Mouse (Mus musculus): ENCODE data around the gene Polr3g.

DNA sequence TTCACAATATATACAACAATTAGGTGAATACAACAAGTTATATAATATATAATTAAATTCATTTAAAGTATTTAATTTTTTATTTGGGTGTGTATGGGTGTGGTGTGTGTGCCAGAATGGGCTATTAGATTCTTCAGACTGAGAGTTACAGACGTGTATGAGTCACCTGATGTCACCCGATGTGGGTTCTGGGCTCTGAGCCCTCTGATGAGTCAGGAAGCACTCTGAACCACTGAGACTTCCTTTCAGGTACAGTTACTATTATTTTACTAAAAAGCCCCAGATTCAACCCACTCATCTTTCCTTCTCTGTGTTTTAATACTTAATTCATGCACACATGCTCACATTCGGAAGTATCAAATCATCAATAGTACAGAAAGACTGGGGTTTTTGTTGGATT is 25.9 kb downstream of the Polr3g start:
- TF ChIP-seq EP300 (IDR thresholded peaks at IDR 0.05; ENCODE audit: low read depth) (no peak), CTCF (IDR thresholded peaks at IDR 0.05; ENCODE audit: low read depth) (no peak)
